Mouse (Mus musculus): ENCODE measurements around the gene Gm45837.

DNA sequence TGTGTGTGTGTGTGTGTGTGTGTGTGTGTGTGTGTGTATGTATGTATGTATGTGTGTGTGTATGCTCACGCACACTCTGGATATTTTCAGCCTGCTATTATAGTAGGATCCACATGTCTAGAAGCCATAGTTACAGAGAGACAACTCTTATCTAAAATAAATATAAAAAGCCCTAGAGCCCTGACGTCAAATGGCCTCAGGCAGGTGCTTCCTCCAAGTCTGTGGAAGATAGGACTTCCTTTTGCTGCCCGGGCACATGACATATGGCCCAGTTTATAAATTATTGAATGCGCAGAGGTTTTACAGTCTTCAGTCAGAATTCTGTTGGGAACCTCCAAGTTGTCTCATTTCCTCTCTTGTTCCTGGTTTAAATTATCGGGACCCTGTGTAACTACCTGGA is 130.0 kb downstream of the Gm45837 start:
- TF ChIP-seq MAFK (IDR thresholded peaks at IDR 0.05; ENCODE audit: insufficient read depth, low read depth, low read length) (no peak), HCFC1 (IDR thresholded peaks at IDR 0.05; ENCODE audit: borderline replicate concordance, insufficient read depth, low read length) (no peak), ZC3H11A (IDR thresholded peaks at IDR 0.05; ENCODE audit: borderline replicate concordance, low read depth, low read length) (no peak)

Data from ES-E14 (cell line).